In genomic region chr3:98085812-98086268, GRCm38 (mm10) we compare ENCODE assay signal across 8 mouse cellular contexts.
DNase-seq lines count a peak whose midpoint lies in the region; ATAC-seq lines count a peak whose summit lies in the region.

No protein-coding gene starts in this region.

- H3K4me2 ChIP-seq in neural tube, embryonic 13.5 days: no peak overlapping the region
- peak overlapping the region; percentile 26 for H3K4me2 ChIP-seq in limb, embryonic 15.5 days

- H3K36me3 ChIP-seq in neural tube, embryonic 13.5 days: peaks cover 7% of the 10 kb centered on the region; the same call in 1 of the 2 replicates
- peaks cover 21% of the 10 kb centered on the region for H3K36me3 ChIP-seq in limb, embryonic 15.5 days

- 43% methylated on average over 5 of the region's 5 CpGs for WGBS in neural tube, embryonic 13.5 days
- WGBS in limb, embryonic 15.5 days: 14% methylated on average over 5 of the region's 5 CpGs

- ATAC-seq in neural tube, embryonic 13.5 days (ENCODE audit: low read depth): no peak
- ATAC-seq in limb, embryonic 15.5 days (ENCODE audit: insufficient number of reproducible peaks, low FRiP score, low TSS enrichment, low read depth): peak; percentile 67

- no peak overlapping the region for H3K4me3 ChIP-seq in neural tube, embryonic 13.5 days
- H3K4me3 ChIP-seq in limb, embryonic 15.5 days: no peak overlapping the region

- H3K27me3 ChIP-seq in neural tube, embryonic 13.5 days: no peaks in the 10 kb centered on the region
- no peaks in the 10 kb centered on the region for H3K27me3 ChIP-seq in limb, embryonic 15.5 days

- H3K27ac ChIP-seq in neural tube, embryonic 13.5 days (replicated peaks): peak overlapping the region; percentile 73
- H3K27ac ChIP-seq in limb, embryonic 15.5 days: peak overlapping the region; percentile 90

- no peak for DNase-seq in neural tube, embryonic 10.5 days (ENCODE audit: extremely low spot score, low spot score)
- peak; percentile 65 to 79 for DNase-seq in adrenal gland, postnatal 36 days
- peak; percentile 68 for DNase-seq in gastrocnemius, postnatal 25 days
- DNase-seq in frontal cortex, postnatal 14 days (ENCODE audit: low spot score in 2 of 2): no peak
- DNase-seq in cerebellum, adult 9-11 months: no peak
- no peak for DNase-seq in right cerebral cortex, postnatal 4 days

- no peak overlapping the region for H3K9ac ChIP-seq in neural tube, embryonic 13.5 days
- no peak overlapping the region for H3K9ac ChIP-seq in limb, embryonic 15.5 days

- H3K4me1 ChIP-seq in neural tube, embryonic 13.5 days (replicated peaks): peaks cover 50% of the 10 kb centered on the region
- H3K4me1 ChIP-seq in limb, embryonic 15.5 days: peaks cover 65% of the 10 kb centered on the region

- no peaks in the 10 kb centered on the region for H3K9me3 ChIP-seq in neural tube, embryonic 13.5 days
- H3K9me3 ChIP-seq in limb, embryonic 15.5 days: no peaks in the 10 kb centered on the region

Comparison
In these comparisons a context has a peak if more than half of its experiments do, and no peak if none do; other contexts are left out.
1. DNase-seq: peak in adrenal gland, postnatal 36 days (2 of 2) and gastrocnemius, postnatal 25 days (single experiment); none in neural tube, embryonic 10.5 days (single experiment), frontal cortex, postnatal 14 days (0 of 2), cerebellum, adult 9-11 months (single experiment) and right cerebral cortex, postnatal 4 days (single experiment).